Mouse (Mus musculus) forebrain, embryonic 16.5 days (tissue): Measurements from ENCODE around the gene Man1c1. TPM values are rescaled to one million over a fixed set of nuclear protein-coding genes. Genes with fewer than 3 reads are reported as not detected.
A peak's percentile ranks its signal among the peaks of the same experiment; 100 is the strongest.

ENCODE experiments used
- ATAC-seq: fragments of 200-750 bp; cut with Nextera tagmentation; 2 replicates; pipeline ENCODE4 v1.8.0; 2017; ENCODE audit warnings: mild to moderate bottlenecking, moderate library complexity
- H3K27ac ChIP-seq: fragments of 300-500 bp; sonication (generic); 2 replicates; pipeline ENCODE4 v1.5.1; 2014; ENCODE audit warnings: low read length, control low read depth
- H3K27me3 ChIP-seq: fragments of 300-500 bp; sonication (generic); replicated peaks from 2 replicates; pipeline ENCODE4 v1.6.1; 2014; ENCODE audit warnings: low read length; ENCODE audit not compliant: control insufficient read depth, insufficient read depth
- H3K36me3 ChIP-seq: fragments of 300-500 bp; sonication (generic); 2 replicates; pipeline ENCODE4 v1.6.1; 2014; ENCODE audit not compliant: control insufficient read depth, insufficient read depth
- H3K4me1 ChIP-seq: fragments of 300-500 bp; sonication (generic); replicated peaks from 2 replicates; pipeline ENCODE4 v1.6.1; 2014; ENCODE audit warnings: low read length; ENCODE audit not compliant: control insufficient read depth, insufficient read depth
- H3K4me2 ChIP-seq: fragments of 300-500 bp; sonication (generic); 2 replicates; pipeline ENCODE4 v1.6.1; 2014; ENCODE audit warnings: mild to moderate bottlenecking, low read length, control low read depth
- H3K4me3 ChIP-seq: fragments of 300-500 bp; sonication (generic); replicated peaks from 2 replicates; pipeline ENCODE4 v1.5.1; 2014; ENCODE audit warnings: mild to moderate bottlenecking, low read length, control low read depth
- H3K9ac ChIP-seq: fragments of 300-500 bp; sonication (generic); replicated peaks from 2 replicates; pipeline ENCODE4 v1.6.1; 2014; ENCODE audit warnings: low read depth, low read length, control low read depth
- H3K9me3 ChIP-seq: fragments of 300-500 bp; sonication (generic); 2 replicates; pipeline ENCODE4 v1.6.1; 2016; ENCODE audit warnings: low read length; ENCODE audit not compliant: control insufficient read depth
- WGBS: fragments of 180-500 bp; shearing (Covaris S2); extraction: QIAGEN DNeasy Blood & Tissue Kit; methylation state at CpG from one replicate; pipeline ENCODE4 v1.1.7; 2014; 5-methylcytosine and 5-hydroxymethylcytosine counted together
- polyA plus RNA-seq: library from polyadenylated mRNA; unstranded; fragments of >200 nt; fragmentation: Nextera tagmentation; extraction: Ambion mirVana; gene quantifications from 2 replicates; pipeline ENCODE4 v1.2.1, GENCODE M21; 2015

Gene Man1c1
- polyA plus RNA-seq, 1 experiment from 2014 or later = 2.3 TPM

GRCm38 (mm10) chr4:134730106-134730505 is 26.0 kb upstream of the Man1c1 start:
- peaks cover 6% of the 10 kb centered on the region for H3K4me1 ChIP-seq
- ATAC-seq = peak; percentile 77
- no peak overlapping the region for H3K27ac ChIP-seq
- no peaks in the 10 kb centered on the region for H3K9me3 ChIP-seq
- H3K4me2 ChIP-seq = no peak overlapping the region
- H3K27me3 ChIP-seq = no peaks in the 10 kb centered on the region
- WGBS = 3% methylated on average over 8 of the region's 8 CpGs
- H3K9ac ChIP-seq = no peak overlapping the region
- no peak overlapping the region for H3K4me3 ChIP-seq
- no peaks in the 10 kb centered on the region for H3K36me3 ChIP-seq

- no peak for ATAC-seq
Measured at GRCm38 (mm10) chr4:134725735-134726345, 21.8 kb upstream of the Man1c1 start.

GRCm38 (mm10) chr4:134724974-134725373 is 20.9 kb upstream of the Man1c1 start:
- 73% methylated on average over 4 of the region's 4 CpGs for WGBS
- no peaks in the 10 kb centered on the region for H3K36me3 ChIP-seq
- no peak for ATAC-seq
- H3K27me3 ChIP-seq = no peaks in the 10 kb centered on the region
- no peak overlapping the region for H3K4me2 ChIP-seq
- H3K9ac ChIP-seq = no peak overlapping the region
- no peak overlapping the region for H3K27ac ChIP-seq
- no peak overlapping the region for H3K4me3 ChIP-seq
- H3K4me1 ChIP-seq = no peaks in the 10 kb centered on the region
- H3K9me3 ChIP-seq = no peaks in the 10 kb centered on the region

More at GRCm38 (mm10) chr4:134725735-134726345, 21.8 kb upstream of the Man1c1 start:
- H3K36me3 ChIP-seq = no peaks in the 10 kb centered on the region
- no peak overlapping the region for H3K27ac ChIP-seq
- 67% methylated on average over 13 of the region's 13 CpGs for WGBS
- no peak overlapping the region for H3K9ac ChIP-seq
- H3K4me2 ChIP-seq = no peak overlapping the region
- H3K9me3 ChIP-seq = no peaks in the 10 kb centered on the region
- H3K27me3 ChIP-seq = no peaks in the 10 kb centered on the region
- H3K4me1 ChIP-seq = peaks cover 6% of the 10 kb centered on the region
- no peak overlapping the region for H3K4me3 ChIP-seq

- ATAC-seq = no peak
- WGBS = 53% methylated on average over 3 of the region's 3 CpGs
- H3K27me3 ChIP-seq = no peaks in the 10 kb centered on the region
- no peak overlapping the region for H3K27ac ChIP-seq
- no peaks in the 10 kb centered on the region for H3K4me1 ChIP-seq
- no peaks in the 10 kb centered on the region for H3K36me3 ChIP-seq
- H3K9ac ChIP-seq = no peak overlapping the region
- H3K4me2 ChIP-seq = no peak overlapping the region
- H3K4me3 ChIP-seq = no peak overlapping the region
- no peaks in the 10 kb centered on the region for H3K9me3 ChIP-seq
Measured at GRCm38 (mm10) chr4:134723251-134723650, 19.2 kb upstream of the Man1c1 start.

GRCm38 (mm10) chr4:134721076-134721475 is 17.0 kb upstream of the Man1c1 start:
- Histone ChIP-seq H3K9ac (no peak overlapping the region), H3K27me3 (no peaks in the 10 kb centered on the region), H3K9me3 (no peaks in the 10 kb centered on the region), H3K27ac (no peak overlapping the region), H3K4me1 (no peaks in the 10 kb centered on the region), H3K4me2 (no peak overlapping the region), H3K36me3 (no peaks in the 10 kb centered on the region), H3K4me3 (no peak overlapping the region)
- ATAC-seq = no peak
- WGBS = 89% methylated on average over 6 of the region's 6 CpGs

- Histone ChIP-seq H3K4me3 (no peak overlapping the region), H3K36me3 (no peaks in the 10 kb centered on the region), H3K4me1 (no peaks in the 10 kb centered on the region), H3K4me2 (no peak overlapping the region), H3K9me3 (no peaks in the 10 kb centered on the region), H3K9ac (no peak overlapping the region), H3K27me3 (no peaks in the 10 kb centered on the region), H3K27ac (no peak overlapping the region)
- no peak for ATAC-seq
- WGBS = 64% methylated on average over 3 of the region's 3 CpGs
Measured at GRCm38 (mm10) chr4:134720371-134720770, 16.3 kb upstream of the Man1c1 start.

GRCm38 (mm10) chr4:134719489-134719888 is 15.4 kb upstream of the Man1c1 start:
- no peaks in the 10 kb centered on the region for H3K9me3 ChIP-seq
- no peak for ATAC-seq
- H3K4me3 ChIP-seq = no peak overlapping the region
- WGBS = 84% methylated on average over 8 of the region's 8 CpGs
- no peak overlapping the region for H3K9ac ChIP-seq
- H3K36me3 ChIP-seq = no peaks in the 10 kb centered on the region
- H3K27ac ChIP-seq = no peak overlapping the region
- H3K4me1 ChIP-seq = no peaks in the 10 kb centered on the region
- H3K4me2 ChIP-seq = no peak overlapping the region
- H3K27me3 ChIP-seq = no peaks in the 10 kb centered on the region

GRCm38 (mm10) chr4:134713937-134714336 is 9.8 kb upstream of the Man1c1 start:
- Histone ChIP-seq H3K9me3 (no peaks in the 10 kb centered on the region), H3K4me3 (no peak overlapping the region), H3K9ac (peak overlapping the region; percentile 10; the same call in 1 of the 2 replicates), H3K27me3 (no peaks in the 10 kb centered on the region), H3K36me3 (no peaks in the 10 kb centered on the region), H3K4me2 (peak overlapping the region; percentile 6; the same call in 1 of the 2 replicates), H3K4me1 (peaks cover 5% of the 10 kb centered on the region; the same call in 1 of the 2 replicates), H3K27ac (no peak overlapping the region)
- WGBS = 4% methylated on average over 8 of the region's 8 CpGs
- peak; percentile 92 for ATAC-seq

- Histone ChIP-seq H3K4me1 (peaks cover 36% of the 10 kb centered on the region), H3K4me3 (no peak overlapping the region), H3K27me3 (peaks cover 4% of the 10 kb centered on the region; the same call in 1 of the 2 replicates), H3K9ac (no peak overlapping the region), H3K4me2 (no peak overlapping the region), H3K27ac (no peak overlapping the region), H3K36me3 (no peaks in the 10 kb centered on the region), H3K9me3 (no peaks in the 10 kb centered on the region)
- WGBS = 64% methylated on average over 5 of the region's 5 CpGs
- ATAC-seq = no peak
Measured at GRCm38 (mm10) chr4:134705311-134705710, 1.2 kb upstream of the Man1c1 start.
